19 mouse cellular contexts compared by ENCODE assay signal in genomic region chr5:117550992-117551391, GRCm38 (mm10).
DNase-seq lines count a peak whose midpoint lies in the region; ATAC-seq lines count a peak whose summit lies in the region.
"Had no signal": no experiment of that assay in that cellular context is flagged by ENCODE, and none has a peak within 500 bp of the region (broad histone marks: within the 10 kb centered on the region; RNA-seq: fewer than 3 reads in every experiment).

No protein-coding gene starts in this region.

- H3K27ac ChIP-seq in hindbrain, embryonic 12.5 days: peak overlapping the region; percentile 40; the same call in 1 of the 2 replicates
- no peak overlapping the region for H3K27ac ChIP-seq in hindbrain, embryonic 10.5 days
- peak overlapping the region; percentile 46 for H3K27ac ChIP-seq in midbrain, embryonic 15.5 days
- no peak overlapping the region for H3K27ac ChIP-seq in midbrain, embryonic 10.5 days (replicated peaks)
- 0 out of 2 replicates have a peak overlapping the region, but pooled peaks have one; percentile 19 for H3K27ac ChIP-seq in limb, embryonic 10.5 days
- H3K27ac ChIP-seq in neural tube, embryonic 14.5 days (ENCODE audit: low read depth, low read length): peak overlapping the region; percentile 39; the same call in 1 of the 2 replicates
- H3K27ac ChIP-seq: embryonic facial prominence, embryonic 12.5 days; macrophage had no signal

- no peaks in the 10 kb centered on the region for H3K36me3 ChIP-seq in hindbrain, embryonic 12.5 days
- no peaks in the 10 kb centered on the region for H3K36me3 ChIP-seq in hindbrain, embryonic 10.5 days
- no peaks in the 10 kb centered on the region for H3K36me3 ChIP-seq in midbrain, embryonic 15.5 days (replicated peaks)
- no peaks in the 10 kb centered on the region for H3K36me3 ChIP-seq in midbrain, embryonic 10.5 days
- H3K36me3 ChIP-seq in limb, embryonic 10.5 days: no peaks in the 10 kb centered on the region
- no peaks in the 10 kb centered on the region for H3K36me3 ChIP-seq in neural tube, embryonic 14.5 days (ENCODE audit: control insufficient read depth, insufficient read depth, low read length)
- H3K36me3 ChIP-seq: embryonic facial prominence, embryonic 12.5 days had no signal

- 67% methylated on average over 9 of the region's 9 CpGs for WGBS in hindbrain, embryonic 12.5 days
- WGBS in hindbrain, embryonic 10.5 days: 75% methylated on average over 9 of the region's 9 CpGs
- 56% methylated on average over 9 of the region's 9 CpGs for WGBS in midbrain, embryonic 15.5 days
- WGBS in midbrain, embryonic 10.5 days: 78% methylated on average over 9 of the region's 9 CpGs
- 66% methylated on average over 9 of the region's 9 CpGs for WGBS in limb, embryonic 10.5 days
- WGBS in neural tube, embryonic 14.5 days: 66% methylated on average over 9 of the region's 9 CpGs

- H3K4me1 ChIP-seq in hindbrain, embryonic 12.5 days: no peaks in the 10 kb centered on the region
- no peaks in the 10 kb centered on the region for H3K4me1 ChIP-seq in hindbrain, embryonic 10.5 days (replicated peaks)
- peaks cover 7% of the 10 kb centered on the region; the same call in 1 of the 2 replicates for H3K4me1 ChIP-seq in midbrain, embryonic 15.5 days
- H3K4me1 ChIP-seq in midbrain, embryonic 10.5 days: no peaks in the 10 kb centered on the region
- peaks cover 7% of the 10 kb centered on the region; the same call in 1 of the 2 replicates for H3K4me1 ChIP-seq in limb, embryonic 10.5 days
- H3K4me1 ChIP-seq in neural tube, embryonic 14.5 days (ENCODE audit: control insufficient read depth, insufficient read depth, low read length): no peaks in the 10 kb centered on the region
- H3K4me1 ChIP-seq: embryonic facial prominence, embryonic 12.5 days had no signal

- H3K9ac ChIP-seq in hindbrain, embryonic 12.5 days: no peak overlapping the region
- H3K9ac ChIP-seq in midbrain, embryonic 15.5 days: no peak overlapping the region
- no peak overlapping the region for H3K9ac ChIP-seq in neural tube, embryonic 14.5 days (replicated peaks; ENCODE audit: low read depth, low read length)
- H3K9ac ChIP-seq: embryonic facial prominence, embryonic 12.5 days; lung, embryonic 14.5 days had no signal

- no peak for ATAC-seq in hindbrain, embryonic 12.5 days (ENCODE audit: low FRiP score)
- no peak for ATAC-seq in midbrain, embryonic 15.5 days (replicated peaks)
- ATAC-seq in neural tube, embryonic 14.5 days (ENCODE audit: low read depth): no peak
- ATAC-seq in monocyte, adult 5-6 weeks (replicated peaks; ENCODE audit: insufficient number of reproducible peaks, low FRiP score, low TSS enrichment, poor library complexity, severe bottlenecking): no peak
- ATAC-seq: CD4-positive, CD25-positive, alpha-beta regulatory T cell, adult 4 months; intestine, postnatal 0 days had no signal

- H3K4me2 ChIP-seq in hindbrain, embryonic 12.5 days (replicated peaks): no peak overlapping the region
- H3K4me2 ChIP-seq in midbrain, embryonic 15.5 days: no peak overlapping the region
- H3K4me2 ChIP-seq in neural tube, embryonic 14.5 days (ENCODE audit: low read depth, low read length): no peak overlapping the region
- H3K4me2 ChIP-seq: embryonic facial prominence, embryonic 12.5 days; lung, embryonic 14.5 days had no signal

- H3K4me3 ChIP-seq in hindbrain, embryonic 12.5 days: no peak overlapping the region
- no peak overlapping the region for H3K4me3 ChIP-seq in hindbrain, embryonic 10.5 days
- H3K4me3 ChIP-seq in midbrain, embryonic 15.5 days: no peak overlapping the region
- H3K4me3 ChIP-seq in midbrain, embryonic 10.5 days: no peak overlapping the region
- H3K4me3 ChIP-seq in limb, embryonic 10.5 days: no peak overlapping the region
- no peak overlapping the region for H3K4me3 ChIP-seq in neural tube, embryonic 14.5 days (ENCODE audit: low read depth, low read length)
- H3K4me3 ChIP-seq: embryonic facial prominence, embryonic 12.5 days had no signal

- no peak for DNase-seq in hindbrain, embryonic 10.5 days (ENCODE audit: low spot score)
- no peak for DNase-seq in midbrain, embryonic 10.5 days (ENCODE audit: low spot score)
- no peak for DNase-seq in limb, embryonic 10.5 days (ENCODE audit: low spot score)
- DNase-seq: adrenal gland, adult 2 months; cerebellum, adult 18-20 months; gastrocnemius, postnatal 14 days; heart, postnatal 36 days; kidney, postnatal 25 days; liver; lung, embryonic 14.5 days; thymus, postnatal 36 days had no signal

- H3K9me3 ChIP-seq in hindbrain, embryonic 12.5 days (replicated peaks): 0 out of 2 replicates have a peak, but pooled peaks cover 6% of the 10 kb centered on the region
- H3K9me3 ChIP-seq in hindbrain, embryonic 10.5 days: peaks cover 8% of the 10 kb centered on the region; the same call in 1 of the 2 replicates
- no peaks in the 10 kb centered on the region for H3K9me3 ChIP-seq in midbrain, embryonic 15.5 days
- peaks cover 16% of the 10 kb centered on the region for H3K9me3 ChIP-seq in midbrain, embryonic 10.5 days (replicated peaks)
- H3K9me3 ChIP-seq in limb, embryonic 10.5 days (replicated peaks): 0 out of 2 replicates have a peak, but pooled peaks cover 5% of the 10 kb centered on the region
- H3K9me3 ChIP-seq in neural tube, embryonic 14.5 days (ENCODE audit: control insufficient read depth, low read length): no peaks in the 10 kb centered on the region
- H3K9me3 ChIP-seq: embryonic facial prominence, embryonic 12.5 days had no signal

- no peaks in the 10 kb centered on the region for H3K27me3 ChIP-seq in hindbrain, embryonic 12.5 days
- H3K27me3 ChIP-seq in hindbrain, embryonic 10.5 days (ENCODE audit: insufficient read depth, poor library complexity, severe bottlenecking): no peaks in the 10 kb centered on the region
- no peaks in the 10 kb centered on the region for H3K27me3 ChIP-seq in midbrain, embryonic 15.5 days (replicated peaks)
- H3K27me3 ChIP-seq in midbrain, embryonic 10.5 days (ENCODE audit: low read depth, poor library complexity, severe bottlenecking): no peaks in the 10 kb centered on the region
- H3K27me3 ChIP-seq in limb, embryonic 10.5 days (ENCODE audit: low read depth, poor library complexity, severe bottlenecking): no peaks in the 10 kb centered on the region
- H3K27me3 ChIP-seq in neural tube, embryonic 14.5 days (ENCODE audit: control insufficient read depth, insufficient read depth, low read length): no peaks in the 10 kb centered on the region
- H3K27me3 ChIP-seq: embryonic facial prominence, embryonic 12.5 days had no signal

Comparison
In these comparisons a context has a peak if more than half of its experiments do, and no peak if none do; other contexts are left out.
1. H3K27ac ChIP-seq: peak in hindbrain, embryonic 12.5 days (single experiment), midbrain, embryonic 15.5 days (single experiment), limb, embryonic 10.5 days (single experiment) and neural tube, embryonic 14.5 days (single experiment); none in hindbrain, embryonic 10.5 days (single experiment) and midbrain, embryonic 10.5 days (single experiment).